Mouse (Mus musculus) bone marrow, adult 2 months (tissue): ENCODE data around the gene Dpysl5.

Experiments used
- CTCF ChIP-seq: fragments of 200-500 bp; IDR thresholded peaks from 2 replicates; pipeline ENCODE4 v1.5.1; 2011; ENCODE audit warnings: low read length, control low read depth; ENCODE audit not compliant: control insufficient read depth, insufficient read depth
- POLR2A ChIP-seq: fragments of 200-500 bp; IDR thresholded peaks from 2 replicates; pipeline ENCODE4 v1.6.1; 2011; ENCODE audit warnings: low read depth, mild to moderate bottlenecking, control low read depth, low read length, borderline replicate concordance; ENCODE audit not compliant: control insufficient read depth

DNA sequence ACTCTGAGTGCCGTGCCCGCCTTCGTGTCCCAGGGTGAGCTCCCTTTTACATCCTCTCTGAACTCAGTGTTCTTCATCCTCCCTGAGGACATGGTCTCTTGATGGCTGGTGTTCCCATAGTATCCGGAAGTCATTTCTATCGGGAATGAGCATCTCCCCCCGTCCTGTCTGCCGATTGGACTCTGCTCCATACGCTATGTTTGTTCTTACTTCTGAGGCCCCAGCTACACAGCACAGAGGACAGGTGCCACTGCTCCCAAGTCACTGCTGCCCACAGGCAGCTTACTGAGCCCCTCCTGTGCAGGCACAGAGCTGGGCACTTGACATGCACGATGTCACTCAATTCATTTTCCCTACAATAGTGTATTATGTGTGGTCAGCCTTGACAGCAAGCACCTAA lies 57.7 kb downstream of the Dpysl5 start:
- TF ChIP-seq CTCF (no peak), POLR2A (no peak)
